Mouse (Mus musculus) T-helper 2 cell (primary cell): ENCODE results near the gene St8sia2.

Source experiments
- in situ Hi-C: fragments of 300-600 bp; cut with MboI, MseI; formaldehyde crosslinking; loops from one replicate; pipeline ENCODE4 v1.15.1; 2025; ENCODE audit warnings: high pct_unique_total_duplicates

The St8sia2 gene

GRCm38 (mm10) chr7:73890466-73890865, 123.0 kb downstream of the St8sia2 start:
- in situ Hi-C loops: no loop called here
